Mouse (Mus musculus) spleen, adult 2 months (tissue): ENCODE results near the gene Dock7. TPM values are rescaled to one million over a fixed set of nuclear protein-coding genes. Genes with fewer than 3 reads are reported as not detected.

Source experiments
- DNase-seq, 2 experiments: peaks; one replicate each; pipeline versions ENCODE4 v3.0.0 to v3.0.0-alpha.2; 2012 to 2021; ENCODE audit warnings: low spot score in 2 of 2, low read depth in 1 of 2
- H3K27ac ChIP-seq: fragments of 200-500 bp; 2 replicates; pipeline ENCODE4 v1.5.1; 2012; ENCODE audit warnings: low read length, inconsistent platforms; ENCODE audit not compliant: insufficient read depth
- H3K27me3 ChIP-seq: fragments of 200-500 bp; 2 replicates; pipeline ENCODE4 v1.6.1; 2012; ENCODE audit warnings: mild to moderate bottlenecking, moderate library complexity, low read length, inconsistent platforms; ENCODE audit not compliant: control insufficient read depth, insufficient read depth
- H3K36me3 ChIP-seq: fragments of 200-500 bp; 2 replicates; pipeline ENCODE4 v1.6.1; 2012; ENCODE audit warnings: mild to moderate bottlenecking, low read length, inconsistent platforms; ENCODE audit not compliant: control insufficient read depth, insufficient read depth
- H3K4me1 ChIP-seq: fragments of 200-500 bp; 2 replicates; pipeline ENCODE4 v1.6.1; 2011; ENCODE audit warnings: inconsistent platforms; ENCODE audit not compliant: control insufficient read depth, insufficient read depth, insufficient read length
- H3K4me3 ChIP-seq: fragments of 200-500 bp; 2 replicates; pipeline ENCODE4 v1.5.1; 2011; ENCODE audit warnings: mild to moderate bottlenecking, inconsistent platforms; ENCODE audit not compliant: insufficient read depth, insufficient read length; ENCODE audit errors: extremely low read depth
- CTCF ChIP-seq: fragments of 200-500 bp; IDR thresholded peaks from 2 replicates; pipeline ENCODE4 v1.5.1; 2011; ENCODE audit warnings: mild to moderate bottlenecking, inconsistent platforms; ENCODE audit not compliant: insufficient read depth, insufficient read length, insufficient replicate concordance; ENCODE audit errors: extremely low read depth
- POLR2A ChIP-seq: fragments of 200-500 bp; IDR thresholded peaks from 2 replicates; pipeline ENCODE4 v1.6.1; 2011; ENCODE audit warnings: low read depth, low read length, inconsistent platforms
- WGBS: fragments of 180-500 bp; shearing (Covaris S2); methylation state at CpG from one replicate; pipeline ENCODE4 v1.1.7; 2018; 5-methylcytosine and 5-hydroxymethylcytosine counted together
- polyA plus RNA-seq: library from polyadenylated mRNA; depleted of rRNA; stranded (reverse); fragments of >200 nt; gene quantifications from 2 replicates; pipeline ENCODE4 v1.2.3, GENCODE M21; 2012; rRNA removed

Gene Dock7
- polyA plus RNA-seq, 1 experiment, result 5.4 TPM

- Histone ChIP-seq H3K36me3 (no peaks in the 10 kb centered on the region), H3K4me3 (peak overlapping the region; percentile 87), H3K27ac (peak overlapping the region; percentile 88), H3K4me1 (peaks cover 11% of the 10 kb centered on the region; the same call in 1 of the 2 replicates), H3K27me3 (no peaks in the 10 kb centered on the region)
- no peak for DNase-seq
- TF ChIP-seq POLR2A (no peak), CTCF (no peak)
- 12% methylated on average over 18 of the region's 18 CpGs for WGBS
Measured at GRCm38 (mm10) chr4:98922061-98922642, 198.6 kb downstream of the Dock7 start.

- no peaks in the 10 kb centered on the region for H3K36me3 ChIP-seq
- DNase-seq, result no peak
- WGBS, result 85% methylated on average over 4 of the region's 4 CpGs
Measured at GRCm38 (mm10) chr4:98920896-98921295, 199.8 kb downstream of the Dock7 start.

GRCm38 (mm10) chr4:98918204-98918603 is 202.5 kb downstream of the Dock7 start:
- DNase-seq, result no peak
- H3K4me1 ChIP-seq, result peaks cover 4% of the 10 kb centered on the region; the same call in 1 of the 2 replicates
- no peaks in the 10 kb centered on the region for H3K36me3 ChIP-seq
- H3K27ac ChIP-seq, result no peak overlapping the region
- no peak overlapping the region for H3K4me3 ChIP-seq
- WGBS, result 91% methylated on average over 1 of the region's 1 CpGs
- no peak for TF ChIP-seq POLR2A
- no peak for TF ChIP-seq CTCF
- H3K27me3 ChIP-seq, result no peaks in the 10 kb centered on the region

More at GRCm38 (mm10) chr4:98920896-98921295, 199.8 kb downstream of the Dock7 start:
- Histone ChIP-seq H3K27ac (no peak overlapping the region), H3K4me1 (peaks cover 11% of the 10 kb centered on the region; the same call in 1 of the 2 replicates), H3K4me3 (no peak overlapping the region), H3K27me3 (no peaks in the 10 kb centered on the region)
- TF ChIP-seq POLR2A (no peak), CTCF (no peak)

DNA sequence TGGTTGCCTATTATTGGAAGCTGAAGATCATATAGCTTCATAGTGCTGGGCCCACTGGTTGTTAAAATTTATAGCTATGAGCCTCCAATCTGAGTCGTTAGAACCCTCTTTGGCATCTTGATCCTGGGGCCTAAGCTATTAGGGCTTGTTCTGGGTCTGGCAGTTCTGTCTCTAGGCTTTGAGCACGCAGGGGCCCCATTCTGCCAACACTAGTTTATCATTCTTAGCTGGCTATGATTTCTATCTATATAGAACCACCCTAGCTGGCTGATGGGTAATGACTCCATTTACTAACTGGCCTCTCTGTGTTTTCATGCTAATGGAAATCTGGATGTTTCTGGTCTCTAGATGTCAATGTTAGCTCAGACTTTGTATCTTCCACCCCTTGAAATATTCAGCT is 203.0 kb downstream of the Dock7 start:
- no peak for DNase-seq
- Histone ChIP-seq H3K4me1 (peaks cover 4% of the 10 kb centered on the region; the same call in 1 of the 2 replicates), H3K4me3 (no peak overlapping the region), H3K36me3 (no peaks in the 10 kb centered on the region), H3K27me3 (no peaks in the 10 kb centered on the region), H3K27ac (no peak overlapping the region)
- WGBS, result 92% methylated on average over 2 of the region's 2 CpGs
- TF ChIP-seq POLR2A (no peak), CTCF (no peak)

- no peak overlapping the region for H3K27ac ChIP-seq
- no peaks in the 10 kb centered on the region for H3K36me3 ChIP-seq
- no peaks in the 10 kb centered on the region for H3K27me3 ChIP-seq
- DNase-seq, result no peak
- TF ChIP-seq CTCF (no peak), POLR2A (no peak)
- 90% methylated on average over 5 of the region's 5 CpGs for WGBS
- no peak overlapping the region for H3K4me3 ChIP-seq
- no peaks in the 10 kb centered on the region for H3K4me1 ChIP-seq
Measured at GRCm38 (mm10) chr4:98910246-98910645, 210.5 kb downstream of the Dock7 start.

DNA sequence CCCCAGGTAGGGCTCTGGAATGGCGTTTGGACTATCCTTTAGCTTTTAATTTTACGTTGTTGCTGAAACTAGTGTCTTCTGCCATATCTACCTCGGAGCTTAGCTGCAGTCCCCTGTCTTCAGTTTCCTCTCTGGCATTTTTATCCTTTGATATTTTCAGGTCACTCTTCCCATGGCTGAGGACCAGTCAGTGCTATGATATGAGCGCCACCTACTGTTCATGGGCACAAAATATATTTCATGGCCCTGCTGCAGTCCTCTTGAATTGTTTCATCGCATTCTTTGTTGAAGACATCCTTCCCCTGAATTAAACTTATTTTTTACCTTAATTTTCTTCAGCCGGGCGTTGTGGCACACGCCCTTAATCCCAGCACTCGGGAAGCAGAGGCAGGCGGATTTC is 233.6 kb downstream of the Dock7 start:
- Histone ChIP-seq H3K4me3 (no peak overlapping the region), H3K36me3 (no peaks in the 10 kb centered on the region), H3K4me1 (no peaks in the 10 kb centered on the region), H3K27ac (no peak overlapping the region), H3K27me3 (no peaks in the 10 kb centered on the region)
- WGBS, result 31% methylated on average over 10 of the region's 10 CpGs
- DNase-seq, result no peak
- no peak for TF ChIP-seq CTCF
- TF ChIP-seq POLR2A, result no peak

Other genes with a start within 250 kb of the Dock7 start
- 114 and 263 TPM in 2 replicates for gene Usp1, start 197.1 kb downstream of the Dock7 start, polyA plus RNA-seq
- gene Angptl3, start 90.0 kb downstream of the Dock7 start, polyA plus RNA-seq, result 0.12 TPM in 1 of 2 replicates, not detected in the other
- 1.2 and 1.7 TPM in 2 replicates for gene Atg4c, start 73.0 kb upstream of the Dock7 start, polyA plus RNA-seq
- gene Gm12689, start 175.0 kb upstream of the Dock7 start, polyA plus RNA-seq, result 0.07 and 0.20 TPM in 2 replicates